Mouse (Mus musculus) gastrocnemius, postnatal 14 days (tissue): ENCODE data around the gene Fxyd3. TPM values are rescaled to one million over a fixed set of nuclear protein-coding genes. Genes with fewer than 3 reads are reported as not detected.
A peak's percentile ranks its signal among the peaks of the same experiment; 100 is the strongest.

ENCODE experiments used
- DNase-seq: peaks from one replicate; pipeline ENCODE4 v3.0.0; 2021; ENCODE audit warnings: mixed read lengths
- intact Hi-C: fragments of 180-260 bp; cut with DNase I; formaldehyde crosslinking; loops from one replicate; pipeline ENCODE4 v1.15.1; 2025; ENCODE audit warnings: low total_unique reads
- total RNA-seq, 2 experiments: library from RNA; stranded (reverse); gene quantifications; 2 replicates each; pipeline ENCODE4 v1.2.3; 2021

Fxyd3 gene
- total RNA-seq, 2 experiments from 2014 or later = 1.9 to 3.3 TPM

DNA sequence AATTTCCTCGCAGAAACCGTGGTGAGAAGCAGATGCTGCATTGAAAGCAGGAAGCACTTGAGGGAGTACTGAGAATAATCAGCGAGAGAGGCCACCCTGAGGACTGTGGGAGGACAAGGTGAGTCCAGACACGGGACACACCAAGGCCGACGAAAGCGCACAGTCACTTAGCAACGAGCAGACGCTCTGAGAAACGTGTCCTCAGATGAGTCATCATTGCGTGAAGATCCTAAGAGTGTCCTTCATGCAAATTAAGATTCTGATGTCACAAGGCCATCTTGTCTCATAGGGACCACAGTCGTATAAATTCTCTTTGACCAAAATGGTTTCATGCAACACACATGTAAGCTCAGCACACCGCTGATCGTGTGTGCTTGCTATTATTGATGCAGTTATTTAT lies 24.3 kb upstream of the Fxyd3 start:
- DNase-seq = no peak
- intact Hi-C loops = no loop called here

DNA sequence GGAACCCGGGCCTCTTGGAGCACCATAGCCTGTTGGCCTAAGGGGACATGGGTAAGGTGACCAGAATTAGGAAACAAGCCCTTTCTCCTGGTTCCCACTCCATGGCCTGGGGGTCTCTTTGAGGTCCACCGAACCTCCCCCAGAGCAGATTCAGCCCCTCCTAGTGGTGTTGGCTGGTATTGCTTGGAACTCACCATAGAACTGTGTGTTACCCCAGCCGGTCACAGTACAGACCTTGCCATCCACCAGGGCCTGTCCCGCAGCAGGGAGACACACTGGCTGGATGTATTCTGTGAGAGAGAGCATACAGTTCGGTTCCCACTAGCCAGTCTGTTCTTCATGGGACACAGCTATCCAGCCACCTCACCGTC lies 23.1 kb upstream of the Fxyd3 start:
- no peak for DNase-seq
- intact Hi-C loops = loop anchor here (2.0 kb wide), 1 partner anchor 41 kb away; the partner anchor contains the start of gene Lgi4

DNA sequence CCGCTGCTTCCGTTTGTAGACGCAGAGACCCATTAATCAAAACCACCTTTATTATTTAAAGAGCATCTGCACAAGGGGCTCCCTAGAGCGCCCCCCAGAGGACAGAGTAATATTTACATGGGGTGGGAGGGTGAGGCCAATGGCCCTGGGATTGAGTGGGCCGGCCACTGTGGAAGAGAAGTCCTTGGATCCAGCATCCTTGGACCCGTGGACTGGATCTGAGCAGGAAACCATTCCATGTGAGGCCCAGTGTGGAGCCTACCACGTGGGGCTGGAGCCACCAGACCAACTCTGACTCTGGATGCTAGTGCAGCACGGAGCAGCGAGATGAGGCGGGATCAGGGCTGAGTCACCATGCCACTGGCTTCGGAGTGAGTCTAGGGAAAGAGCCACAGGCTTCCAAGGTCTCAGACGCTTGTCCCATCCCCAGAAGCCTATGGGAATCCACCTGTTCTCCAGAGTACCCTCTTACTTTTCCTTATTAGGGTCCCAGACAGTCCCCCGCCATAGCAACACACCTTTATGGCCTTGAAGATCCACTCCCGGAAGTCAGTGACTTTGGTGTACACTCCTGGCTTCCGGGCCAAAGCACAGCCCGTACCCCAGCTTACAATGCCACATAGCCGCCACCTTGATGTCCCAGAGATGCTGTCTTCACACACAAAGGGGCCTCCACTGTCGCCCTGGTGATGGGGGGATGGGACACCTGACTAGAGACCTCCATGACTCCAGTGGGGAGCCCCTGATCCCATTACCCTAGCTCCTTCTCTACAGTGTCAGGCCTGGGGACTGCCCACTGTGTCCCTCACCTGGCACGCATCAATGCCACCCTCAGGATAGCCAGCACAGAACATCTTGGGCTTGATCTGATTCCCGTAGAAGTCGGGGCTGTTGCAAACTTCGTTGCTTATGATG lies 22.4 kb upstream of the Fxyd3 start:
- intact Hi-C loops = loop anchor here (2.0 kb wide), 1 partner anchor 40 kb away; the partner anchor contains the start of gene Lgi4
- DNase-seq = no peak

DNA sequence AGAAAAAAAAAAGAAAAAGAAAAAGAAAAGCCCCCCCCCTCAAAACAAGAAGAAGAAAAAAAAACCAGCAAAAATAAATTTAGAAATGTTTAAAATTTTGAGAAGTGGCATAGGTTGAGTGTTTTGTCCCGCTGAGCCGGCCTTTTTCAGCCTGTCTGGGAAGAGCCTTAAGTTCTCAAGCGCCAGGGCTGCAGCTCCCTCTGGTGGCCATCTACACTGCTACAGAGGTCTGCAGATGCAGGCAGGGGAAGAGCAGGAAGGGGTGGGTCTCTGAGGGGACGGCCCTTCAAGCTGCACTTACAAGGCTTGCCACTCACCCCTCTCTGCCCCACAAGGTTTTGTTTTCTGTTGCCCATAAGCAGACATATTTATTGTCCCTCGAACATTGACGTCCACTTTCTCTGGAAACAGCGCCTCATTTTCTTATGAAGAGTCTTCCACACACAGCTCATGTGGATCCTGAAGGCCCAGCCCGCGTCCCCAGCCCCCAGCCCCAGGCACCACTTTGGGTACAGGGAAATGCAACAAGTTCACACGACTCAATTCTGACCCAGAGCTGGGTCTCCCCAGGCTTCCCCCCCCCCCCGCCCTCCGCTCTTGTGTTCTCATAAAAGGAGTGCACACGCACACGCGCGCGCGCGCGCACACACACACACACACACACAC lies 21.2 kb upstream of the Fxyd3 start:
- intact Hi-C loops = loop anchor here (2.0 kb wide), 1 partner anchor 39 kb away; the partner anchor contains the start of gene Lgi4
- DNase-seq = peak; percentile 93

DNA sequence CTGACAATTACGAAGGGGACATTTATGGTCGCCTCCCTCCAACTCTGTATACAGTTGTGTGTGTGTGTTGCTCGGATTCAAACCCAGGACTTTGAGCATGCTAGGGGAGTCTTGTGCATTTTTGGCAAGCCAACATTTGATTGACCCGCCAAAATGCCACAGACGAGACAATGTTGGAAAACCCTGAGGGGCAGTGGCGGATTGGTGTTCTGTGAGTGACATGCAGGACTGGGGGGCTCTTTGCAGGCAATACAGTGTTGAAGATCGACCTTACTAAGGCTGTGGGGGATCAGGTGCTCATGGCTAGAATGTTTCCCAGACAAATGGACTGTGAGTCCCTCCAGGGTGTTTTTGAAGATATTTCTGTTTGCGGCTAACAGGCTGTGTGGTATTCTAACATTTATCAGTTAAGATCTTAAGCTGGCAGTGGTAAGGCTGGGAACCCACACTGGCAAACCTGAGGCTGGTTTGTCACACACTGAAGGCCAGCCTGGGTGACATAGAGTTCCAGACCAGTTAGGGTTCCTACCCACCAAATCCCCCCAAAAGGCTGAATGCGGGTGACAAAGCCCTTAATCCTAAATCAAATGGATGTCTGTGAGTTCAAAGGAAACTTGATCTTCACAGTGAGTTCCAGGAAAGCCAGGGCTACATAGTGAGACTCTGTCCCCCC lies 20.5 kb upstream of the Fxyd3 start:
- no peak for DNase-seq
- intact Hi-C loops = no loop called here

DNA sequence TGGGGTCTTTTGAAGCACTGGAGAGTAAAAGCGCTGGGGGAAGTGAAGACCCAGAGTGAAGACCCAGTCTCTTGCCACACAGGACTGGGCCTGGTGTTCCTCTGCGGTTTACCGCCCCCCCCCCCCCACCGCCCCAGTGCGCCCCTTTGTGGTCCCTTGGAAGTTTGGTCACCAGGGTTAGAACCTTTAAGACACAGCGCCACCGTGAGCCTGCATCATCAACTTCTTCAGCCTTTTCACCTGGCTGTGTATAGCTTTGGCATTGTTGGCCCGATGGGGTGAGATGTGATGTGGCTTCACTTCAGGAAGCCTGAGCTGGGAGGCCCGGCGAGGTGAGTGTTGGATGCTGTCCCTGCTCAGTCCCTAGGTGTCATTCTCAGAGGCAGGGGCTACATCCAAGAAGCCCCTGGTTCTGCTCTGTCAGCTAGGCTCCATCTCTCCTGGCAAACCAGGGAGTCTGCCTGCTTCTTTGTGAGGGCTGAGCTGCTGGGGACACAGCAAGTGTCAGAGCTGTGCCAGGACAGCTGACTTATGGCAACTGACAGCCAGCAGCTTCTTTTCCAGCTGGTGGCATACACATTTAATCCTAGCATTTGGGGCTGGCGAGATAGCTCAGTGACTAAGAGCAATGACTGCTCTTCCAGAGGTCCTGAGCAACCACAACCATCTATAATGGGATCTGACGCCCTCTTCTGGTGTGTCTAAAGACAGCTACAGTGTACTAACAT lies 18.4 kb upstream of the Fxyd3 start:
- intact Hi-C loops = no loop called here
- no peak for DNase-seq

DNA sequence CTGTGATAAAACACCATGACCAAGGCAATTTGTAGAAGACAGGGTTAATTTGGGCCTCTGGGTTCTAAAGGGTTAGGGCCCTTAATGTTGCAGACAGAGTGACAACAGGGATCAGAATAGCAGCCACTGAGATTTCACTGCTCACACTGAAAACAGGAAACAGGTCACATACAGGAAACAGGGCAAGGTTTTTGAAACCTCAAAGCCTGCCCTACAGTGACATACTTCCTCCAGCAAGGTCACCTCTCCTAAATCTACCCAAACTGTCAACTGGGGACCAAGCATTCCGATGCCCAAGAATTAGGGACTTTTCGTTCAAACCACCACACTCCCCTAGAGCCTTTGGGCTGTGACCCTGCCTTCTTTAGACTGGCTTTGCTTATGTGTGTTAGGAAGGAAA lies 13.2 kb upstream of the Fxyd3 start:
- intact Hi-C loops = no loop called here
- DNase-seq = no peak

DNA sequence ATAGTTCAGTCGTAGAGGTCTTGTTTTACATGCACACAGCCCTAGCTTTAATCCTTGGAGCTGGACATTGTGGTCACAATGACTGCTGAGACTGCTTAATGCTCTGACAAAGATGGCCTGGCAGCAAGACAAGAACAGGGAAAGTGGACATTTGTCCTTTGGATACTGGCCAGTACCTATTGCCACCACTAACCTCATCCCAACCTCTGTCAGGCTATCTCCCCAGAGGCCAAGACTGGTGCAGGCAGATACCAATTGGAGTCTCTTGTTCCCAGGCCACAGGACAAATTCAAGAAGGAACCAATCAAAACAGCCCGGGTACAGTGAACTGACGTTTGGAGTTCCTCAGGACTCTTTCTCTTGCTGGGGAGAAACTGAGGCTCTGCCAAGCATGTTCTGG lies 11.7 kb upstream of the Fxyd3 start:
- no peak for DNase-seq
- intact Hi-C loops = no loop called here

DNA sequence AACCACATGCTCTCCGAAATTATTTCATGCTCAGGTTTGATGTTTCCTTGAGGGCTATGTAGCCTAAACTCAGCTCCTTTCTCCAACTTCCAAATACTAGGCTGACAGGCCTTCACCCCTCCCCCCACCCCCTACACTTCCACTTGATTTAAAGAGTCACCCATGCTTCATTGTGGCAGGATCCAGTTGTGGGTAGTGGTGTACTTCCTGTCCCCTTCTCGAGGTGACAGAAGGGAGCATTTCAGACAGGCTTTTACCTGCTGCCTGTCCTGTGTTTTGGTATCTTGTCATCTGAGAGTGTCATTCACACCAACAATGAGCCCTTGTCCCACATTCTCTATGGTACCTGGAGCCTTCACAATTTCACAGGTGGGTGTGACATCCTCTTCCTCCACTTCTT lies 10.8 kb upstream of the Fxyd3 start:
- intact Hi-C loops = no loop called here
- no peak for DNase-seq

DNA sequence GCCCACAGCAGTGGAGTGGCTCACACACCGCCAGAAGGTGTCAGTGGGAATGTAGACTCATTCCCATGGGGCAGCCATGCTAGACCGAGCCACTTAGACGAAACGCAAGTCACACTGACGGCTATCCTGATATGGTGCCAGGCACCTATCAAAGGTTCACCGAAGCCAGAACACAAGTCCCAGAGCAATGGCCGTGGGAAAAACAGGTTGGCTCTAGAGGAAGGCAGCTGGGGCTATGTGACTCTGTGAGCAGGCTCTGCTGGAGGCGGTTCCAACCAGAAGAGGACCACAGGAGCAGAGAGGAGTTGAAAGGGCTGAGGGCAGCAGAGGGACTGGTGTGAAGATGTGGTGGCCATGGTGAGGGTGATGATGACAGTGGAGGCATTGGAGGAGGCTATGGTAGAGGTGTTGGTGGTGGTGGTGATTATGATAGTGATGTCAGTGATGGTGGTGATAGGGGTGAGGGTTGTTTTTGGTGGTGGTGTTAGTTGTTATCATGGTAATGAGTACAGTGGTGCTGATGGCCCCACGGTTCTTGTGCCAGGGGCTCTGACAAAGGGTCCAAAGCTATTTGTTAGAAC lies 9.8 kb upstream of the Fxyd3 start:
- DNase-seq = no peak
- intact Hi-C loops = no loop called here

DNA sequence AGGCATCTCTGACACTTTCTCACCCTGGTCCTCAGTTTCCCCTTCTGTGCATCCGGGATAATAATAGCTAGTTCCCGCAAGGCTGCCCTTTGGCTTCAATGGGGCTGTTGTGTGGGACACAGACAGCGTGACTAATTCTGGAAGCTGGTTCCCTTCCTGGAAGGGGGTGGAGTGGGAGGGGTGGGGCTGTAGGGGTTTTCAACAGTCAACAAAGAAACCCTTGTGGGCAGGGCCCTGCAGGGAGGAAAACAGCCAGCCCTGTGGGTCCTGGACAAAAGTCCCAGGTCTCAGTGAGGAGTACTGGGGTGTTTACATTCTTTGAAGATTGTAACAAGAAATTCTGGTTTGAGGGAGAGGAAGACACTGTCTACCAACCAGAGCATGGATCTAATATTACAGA lies 8.7 kb upstream of the Fxyd3 start:
- intact Hi-C loops = no loop called here
- peak; percentile 66 for DNase-seq

DNA sequence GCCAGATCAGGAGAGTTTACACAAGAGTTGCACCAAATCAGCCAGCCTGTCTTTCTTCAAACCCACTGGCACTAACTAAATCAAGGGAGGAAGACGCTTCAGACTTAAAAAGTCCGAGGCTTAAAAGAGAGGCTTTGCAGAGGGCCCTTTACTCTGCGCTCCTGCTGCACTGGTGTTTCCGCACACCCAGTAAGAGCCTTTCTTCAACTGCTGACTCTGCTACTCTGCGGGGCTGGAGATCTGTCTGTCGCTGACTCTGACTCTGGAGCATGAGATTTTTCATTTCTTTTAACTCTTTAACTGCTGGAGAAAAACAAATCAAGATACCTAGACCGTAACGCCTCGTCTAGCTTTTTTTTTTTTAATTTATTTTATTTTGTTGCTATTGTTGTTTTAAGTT lies 7.6 kb upstream of the Fxyd3 start:
- no peak for DNase-seq
- intact Hi-C loops = no loop called here

DNA sequence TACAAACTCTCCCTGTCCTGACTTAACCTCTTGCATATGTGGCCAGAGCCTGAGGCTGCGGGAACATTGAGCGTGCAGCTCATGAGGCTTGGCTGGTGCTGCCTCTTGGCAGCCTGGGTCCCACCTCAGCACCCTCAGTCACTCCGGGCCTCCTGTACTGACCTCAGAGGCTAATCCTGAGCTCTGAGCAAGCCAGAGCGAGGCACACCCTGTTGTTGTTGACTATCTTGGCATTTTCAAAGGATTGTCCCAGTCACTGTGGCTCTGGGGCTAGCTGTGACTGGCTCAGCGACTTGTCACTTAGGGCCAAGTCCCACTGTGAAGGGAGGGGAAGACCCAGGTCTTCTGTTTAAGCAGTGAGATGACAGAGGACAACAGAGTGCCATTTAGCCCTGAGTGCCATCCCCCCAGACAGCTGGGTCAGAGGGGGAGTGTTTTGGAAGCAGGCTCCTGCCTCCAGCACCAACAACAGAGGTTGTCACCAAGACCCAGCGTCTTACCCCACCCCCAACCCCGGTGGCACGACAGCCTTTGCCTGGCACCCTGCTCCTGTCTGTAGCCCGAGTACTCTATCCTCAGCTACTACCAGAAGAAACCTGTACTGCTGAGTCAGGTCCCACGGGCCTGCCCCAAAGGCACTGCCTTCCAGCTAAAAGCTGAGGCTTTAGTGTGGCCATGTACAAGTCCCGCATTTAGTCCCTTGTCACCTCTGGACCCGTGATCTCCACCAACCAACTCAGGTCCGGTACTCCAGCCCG lies 6.5 kb upstream of the Fxyd3 start:
- peak; percentile 86 for DNase-seq
- intact Hi-C loops = no loop called here

DNA sequence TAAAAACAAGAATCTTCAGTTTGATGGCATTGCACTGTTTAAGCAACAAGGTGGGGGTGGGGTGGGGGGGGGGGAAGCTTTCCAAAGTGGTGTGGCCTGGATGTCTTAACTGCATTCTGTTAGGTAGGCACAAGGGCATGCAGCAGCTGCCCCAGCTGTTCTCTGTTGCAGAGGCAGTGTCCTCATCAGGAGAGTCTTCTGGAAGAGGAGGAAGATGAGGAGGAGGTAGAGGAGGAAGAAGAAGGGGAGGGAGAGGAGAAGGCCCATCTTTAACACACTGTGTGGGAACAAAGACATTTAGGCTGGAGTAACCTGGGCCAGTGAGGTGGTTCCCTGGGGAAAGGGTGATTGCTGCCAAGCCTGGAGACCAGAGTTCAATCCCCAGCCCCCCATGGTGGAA lies 5.6 kb upstream of the Fxyd3 start:
- intact Hi-C loops = no loop called here
- no peak for DNase-seq

DNA sequence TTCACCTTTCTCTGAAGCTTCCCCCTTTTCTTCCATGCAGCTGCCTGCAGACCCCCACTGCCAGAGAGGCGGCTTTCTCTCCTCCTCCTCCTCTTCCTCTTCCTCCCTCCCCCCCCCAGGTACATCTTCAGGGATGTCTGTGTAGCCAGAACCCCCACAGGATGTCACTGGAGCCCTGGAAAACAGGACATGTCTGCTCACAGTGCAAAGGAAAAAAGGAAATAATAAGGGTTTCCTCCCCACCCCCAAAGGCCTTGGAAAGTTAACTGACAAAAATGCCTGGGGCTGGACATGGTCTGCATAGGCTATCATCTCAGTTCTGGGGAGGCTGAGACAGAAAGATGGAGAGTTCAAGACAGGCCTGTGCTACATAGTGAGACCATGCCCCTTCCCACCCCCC lies 4.6 kb upstream of the Fxyd3 start:
- intact Hi-C loops = no loop called here
- no peak for DNase-seq

DNA sequence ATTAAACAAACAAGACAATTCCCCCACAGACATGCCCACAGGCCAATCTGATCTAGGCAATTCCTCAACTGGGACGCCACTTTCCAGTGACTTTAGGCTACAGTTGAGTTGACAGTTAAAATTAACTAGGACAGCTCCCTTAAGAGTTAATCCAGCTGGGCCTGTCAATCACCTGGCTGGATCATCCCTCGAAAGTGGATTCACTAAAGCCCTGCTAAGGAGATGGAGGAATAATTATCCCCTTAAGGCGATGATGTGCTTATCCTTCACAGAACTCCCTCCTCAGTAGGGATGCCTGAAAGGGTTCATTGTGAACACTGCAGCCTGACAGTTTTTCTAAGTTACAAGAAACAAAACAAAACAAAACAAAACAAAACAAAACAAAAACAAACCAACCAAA lies 4.1 kb upstream of the Fxyd3 start:
- no peak for DNase-seq
- intact Hi-C loops = no loop called here

DNA sequence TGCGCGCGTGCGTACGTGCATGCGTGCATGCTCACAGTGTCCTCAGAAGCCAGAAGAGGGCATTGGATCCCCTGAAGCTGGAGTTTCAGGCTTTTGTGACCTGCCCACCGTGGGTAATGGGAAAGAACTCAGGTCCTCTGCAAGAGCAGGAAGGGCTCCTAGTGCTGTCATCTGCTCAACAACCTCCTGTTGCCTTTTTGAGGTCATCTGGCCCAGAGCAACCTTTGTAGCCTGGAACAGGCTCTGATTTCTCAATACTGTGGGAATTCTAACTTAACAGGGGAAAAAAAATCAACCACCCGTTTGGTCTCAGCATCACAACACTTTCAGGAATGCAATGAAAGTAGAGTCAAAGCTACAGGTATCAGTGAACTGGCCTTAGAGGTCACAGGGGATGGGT lies 3.2 kb upstream of the Fxyd3 start:
- DNase-seq = no peak
- intact Hi-C loops = no loop called here

DNA sequence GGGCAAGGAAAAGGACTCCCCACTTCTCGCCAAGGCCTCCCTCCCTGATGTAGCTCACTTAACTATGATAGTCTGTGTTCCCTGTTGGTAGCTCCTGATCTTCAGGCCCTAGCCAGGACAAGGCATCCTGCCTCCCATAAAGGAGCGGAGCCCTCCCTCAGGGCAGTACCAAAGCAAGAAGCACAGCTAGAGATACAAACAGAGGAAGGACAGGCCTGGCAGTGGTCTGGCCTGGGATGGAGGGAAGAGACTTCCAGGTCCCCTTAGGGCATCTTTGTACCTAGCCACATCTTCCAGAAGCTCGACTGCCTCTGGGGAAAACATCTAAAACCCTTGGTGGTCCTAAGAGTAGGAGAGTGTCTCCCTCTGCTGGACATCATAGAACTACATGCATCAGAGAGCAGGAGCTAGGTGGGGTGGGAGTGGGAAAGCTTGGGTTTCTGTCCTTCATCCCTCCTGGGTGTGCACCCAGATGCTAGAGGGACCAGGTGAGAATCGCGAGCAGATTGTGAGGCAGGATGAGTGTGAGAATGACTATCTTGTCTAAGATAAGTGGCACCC lies 1.5 kb upstream of the Fxyd3 start:
- intact Hi-C loops = loop anchor here (2.0 kb wide), 1 partner anchor 17 kb away; no protein-coding TSS in a partner anchor
- DNase-seq = peak; percentile 36
